Mouse (Mus musculus) lung, embryonic 15.5 days (tissue): ENCODE measurements at regions not wholly inside any gene's neighbourhood (a gene's known extent, or its start where the extent isn't known, plus 50 kb on each side); places are given as distances from the start of the nearest gene placed in this dataset.

Experiments used
- ATAC-seq: fragments of 200-750 bp; cut with Nextera tagmentation; 2 replicates; pipeline ENCODE4 v1.8.0; 2017; ENCODE audit warnings: moderate number of reproducible peaks, borderline replicate concordance; ENCODE audit not compliant: low FRiP score, low TSS enrichment; ENCODE audit errors: extremely low read depth
- H3K27ac ChIP-seq: fragments of 300-500 bp; sonication (generic); 2 replicates; pipeline ENCODE4 v1.5.1; 2015; ENCODE audit warnings: moderate library complexity, mild to moderate bottlenecking, inconsistent platforms
- H3K27me3 ChIP-seq: fragments of 300-500 bp; sonication (generic); 2 replicates; pipeline ENCODE4 v1.6.1; 2015; ENCODE audit warnings: inconsistent platforms
- H3K36me3 ChIP-seq: fragments of 300-500 bp; sonication (generic); 2 replicates; pipeline ENCODE4 v1.6.1; 2015; ENCODE audit warnings: inconsistent platforms
- H3K4me1 ChIP-seq: fragments of 300-500 bp; sonication (generic); 2 replicates; pipeline ENCODE4 v1.6.1; 2015; ENCODE audit warnings: inconsistent platforms
- H3K4me2 ChIP-seq: fragments of 300-500 bp; sonication (generic); 2 replicates; pipeline ENCODE4 v1.6.1; 2015; ENCODE audit warnings: inconsistent platforms, mild to moderate bottlenecking, moderate library complexity
- H3K4me3 ChIP-seq: fragments of 300-500 bp; sonication (generic); 2 replicates; pipeline ENCODE4 v1.5.1; 2015; ENCODE audit warnings: mild to moderate bottlenecking, inconsistent platforms
- H3K9ac ChIP-seq: fragments of 300-500 bp; sonication (generic); 2 replicates; pipeline ENCODE4 v1.6.1; 2015; ENCODE audit warnings: inconsistent platforms
- H3K9me3 ChIP-seq: fragments of 300-500 bp; sonication (generic); 2 replicates; pipeline ENCODE4 v1.6.1; 2016; ENCODE audit warnings: inconsistent platforms
- WGBS: fragments of 180-500 bp; shearing (Covaris S2); methylation state at CpG from one replicate; pipeline ENCODE4 v1.1.7; 2015; 5-methylcytosine and 5-hydroxymethylcytosine counted together

DNA sequence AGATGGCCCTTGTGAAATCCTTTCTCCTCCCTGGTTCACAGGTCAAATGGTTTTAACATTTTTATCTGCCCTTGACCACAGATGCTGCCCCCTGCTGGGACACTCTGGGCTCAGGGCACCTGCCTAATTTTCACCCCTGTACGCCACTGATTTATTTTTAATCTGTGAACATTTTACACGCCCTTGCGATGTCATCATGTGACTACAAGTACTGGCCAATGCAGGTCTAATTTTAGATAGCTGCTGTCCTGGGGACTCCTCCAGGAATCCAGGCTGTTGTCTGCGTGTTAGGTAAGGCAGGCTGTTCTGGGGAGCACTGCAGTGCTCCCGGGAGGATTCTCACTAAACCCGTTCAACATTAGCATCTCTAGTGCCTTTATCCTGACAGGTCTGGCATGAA is 113.1 kb upstream of the Gm26897 start:
- H3K4me3 ChIP-seq, result no peak overlapping the region
- no peak for ATAC-seq
- WGBS, result 71% methylated on average over 6 of the region's 6 CpGs

DNA sequence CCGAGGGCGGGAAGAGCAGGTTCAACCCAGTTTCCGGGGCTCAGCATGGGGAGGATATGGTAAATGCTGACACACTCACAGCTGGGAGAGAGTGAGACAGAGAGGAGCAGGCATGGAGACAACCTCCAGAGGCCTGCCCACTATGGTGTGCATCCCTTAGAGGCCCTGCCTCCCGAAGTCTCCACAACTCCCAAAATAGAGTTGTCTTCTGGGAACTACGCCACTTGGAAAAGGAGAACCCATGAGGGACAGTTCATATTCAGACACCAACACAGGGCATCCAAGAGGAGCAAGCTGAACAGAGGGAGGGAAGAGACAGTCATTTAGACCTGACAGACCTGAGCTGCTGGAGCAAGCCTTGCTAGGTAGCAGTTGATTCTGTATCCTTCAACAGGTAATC is 111.2 kb upstream of the Gm26897 start:
- Histone ChIP-seq H3K36me3 (no peaks in the 10 kb centered on the region), H3K9ac (no peak overlapping the region), H3K27me3 (no peaks in the 10 kb centered on the region), H3K4me3 (no peak overlapping the region), H3K4me1 (peaks cover 6% of the 10 kb centered on the region), H3K9me3 (no peaks in the 10 kb centered on the region), H3K27ac (no peak overlapping the region), H3K4me2 (no peak overlapping the region)
- WGBS, result 70% methylated on average over 5 of the region's 5 CpGs
- no peak for ATAC-seq

More for the DNA sequence above, 113.1 kb upstream of the Gm26897 start:
- H3K9ac ChIP-seq, result no peak overlapping the region
- H3K9me3 ChIP-seq, result no peaks in the 10 kb centered on the region
- no peaks in the 10 kb centered on the region for H3K27me3 ChIP-seq
- H3K27ac ChIP-seq, result no peak overlapping the region
- peaks cover 6% of the 10 kb centered on the region for H3K4me1 ChIP-seq
- H3K36me3 ChIP-seq, result no peaks in the 10 kb centered on the region
- no peak overlapping the region for H3K4me2 ChIP-seq

DNA sequence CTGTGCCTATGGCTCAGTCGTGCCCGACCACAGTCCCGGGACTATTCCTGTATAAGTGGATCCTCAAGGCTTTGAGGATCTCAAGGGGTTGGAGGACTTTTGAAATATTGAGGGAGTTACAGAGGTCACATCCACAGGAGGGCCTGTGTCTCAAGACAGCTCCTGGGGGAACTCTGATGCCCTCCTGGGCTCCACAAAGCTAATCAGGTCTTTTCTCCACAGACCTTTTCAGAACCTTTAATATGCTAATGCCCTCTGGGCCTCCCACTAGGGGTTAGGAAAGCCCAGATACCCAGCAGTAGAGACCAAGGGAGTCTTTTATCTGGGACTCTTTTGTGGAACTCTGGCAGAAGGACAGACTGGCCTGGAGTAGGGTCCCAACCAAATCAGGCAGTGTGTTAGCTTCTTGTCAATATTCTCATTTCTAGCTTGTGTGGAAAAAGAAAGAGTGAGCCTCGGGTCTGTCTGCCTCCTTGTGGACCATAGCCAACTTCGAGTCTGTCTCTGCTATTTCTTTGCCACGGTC is 107.4 kb upstream of the Gm26897 start:
- WGBS, result 32% methylated on average over 6 of the region's 6 CpGs
- ATAC-seq, result no peak
- no peak overlapping the region for H3K27ac ChIP-seq

DNA sequence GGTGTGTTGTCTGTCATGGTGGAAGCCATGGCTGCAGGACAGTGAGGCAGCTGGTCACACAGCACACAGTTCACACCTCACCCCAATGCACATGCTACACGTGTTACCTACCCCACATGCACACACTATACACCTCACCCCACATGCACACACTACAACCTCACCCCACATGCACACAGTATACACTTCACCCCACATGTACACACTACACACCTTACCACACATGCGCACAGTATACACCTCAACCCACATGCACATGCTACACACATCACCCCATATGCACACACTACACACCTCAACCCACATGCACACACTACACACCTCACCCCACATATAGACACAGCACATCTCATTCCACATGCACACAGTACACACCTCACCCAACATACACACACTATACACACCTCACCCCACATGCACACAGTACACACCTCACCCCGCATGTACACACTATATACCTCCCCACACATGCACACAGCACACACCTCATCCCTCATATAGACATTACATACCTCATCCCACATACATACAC is 103.3 kb upstream of the Gm26897 start:
- Histone ChIP-seq H3K9ac (no peak overlapping the region), H3K27me3 (no peaks in the 10 kb centered on the region), H3K9me3 (no peaks in the 10 kb centered on the region), H3K4me2 (no peak overlapping the region), H3K36me3 (no peaks in the 10 kb centered on the region), H3K4me1 (peaks cover 11% of the 10 kb centered on the region), H3K27ac (no peak overlapping the region), H3K4me3 (no peak overlapping the region)
- 78% methylated on average over 3 of the region's 3 CpGs for WGBS
- ATAC-seq, result no peak

More for the DNA sequence above, 107.4 kb upstream of the Gm26897 start:
- Histone ChIP-seq H3K27me3 (no peaks in the 10 kb centered on the region), H3K36me3 (no peaks in the 10 kb centered on the region), H3K4me1 (peaks cover 2% of the 10 kb centered on the region), H3K4me3 (no peak overlapping the region), H3K4me2 (no peak overlapping the region), H3K9ac (no peak overlapping the region), H3K9me3 (no peaks in the 10 kb centered on the region)

DNA sequence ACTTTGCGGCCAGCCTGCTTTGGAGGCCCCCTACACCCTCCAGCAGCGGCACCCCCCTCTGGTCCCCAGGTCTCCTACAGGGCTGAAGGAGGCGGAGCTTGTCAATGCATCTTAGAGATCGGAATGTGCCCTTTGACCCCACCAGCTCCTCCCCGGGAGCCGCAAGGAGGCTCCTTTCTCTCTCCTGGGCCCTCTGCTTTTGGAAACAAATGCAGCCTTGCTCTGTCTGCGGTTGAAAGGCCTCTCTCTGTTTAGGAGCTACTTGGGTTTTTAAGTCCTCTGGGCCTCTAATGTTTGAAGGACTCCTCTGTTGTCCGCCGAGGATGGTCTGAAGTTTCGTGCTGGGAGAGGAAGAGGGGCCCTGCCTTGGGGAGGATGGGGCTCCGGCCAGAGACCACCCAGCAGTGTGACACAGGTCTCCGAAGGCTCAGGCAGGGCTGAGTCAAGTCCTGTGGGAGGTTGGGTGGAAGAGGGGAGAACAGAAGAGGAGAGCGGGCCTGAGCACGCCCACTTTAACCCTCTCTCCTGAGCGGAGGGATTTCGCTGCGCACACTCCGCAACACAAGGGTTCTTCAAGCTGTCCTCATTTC is 102.1 kb upstream of the Gm26897 start:
- ATAC-seq, result peak; percentile 58; the same call in 1 of the 2 replicates

DNA sequence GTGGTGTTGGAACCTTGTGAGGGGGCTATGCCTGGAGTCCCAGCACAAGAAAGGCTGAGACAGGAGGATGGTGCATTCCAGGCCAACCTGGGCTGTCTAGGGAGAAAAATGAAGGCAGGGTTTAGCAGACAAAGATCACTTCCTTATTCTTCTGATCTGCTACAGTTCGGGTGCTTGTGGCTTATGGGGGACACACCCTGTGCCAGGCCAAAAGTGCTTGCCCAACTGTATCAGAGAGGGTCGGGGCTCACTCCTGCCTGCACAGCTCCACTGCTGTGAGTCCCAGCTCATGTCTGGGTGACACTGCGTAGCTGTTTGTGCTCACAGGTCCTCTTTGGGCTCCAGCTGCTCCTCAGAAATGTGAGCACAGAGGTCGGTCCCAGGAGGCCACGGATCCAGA is 98.6 kb upstream of the Gm26897 start:
- Histone ChIP-seq H3K9ac (no peak overlapping the region), H3K4me1 (peaks cover 19% of the 10 kb centered on the region), H3K36me3 (no peaks in the 10 kb centered on the region), H3K4me2 (no peak overlapping the region), H3K4me3 (no peak overlapping the region), H3K9me3 (no peaks in the 10 kb centered on the region), H3K27ac (no peak overlapping the region), H3K27me3 (peaks cover 2% of the 10 kb centered on the region)
- 60% methylated on average over 5 of the region's 5 CpGs for WGBS
- no peak for ATAC-seq

More for the DNA sequence above, 102.1 kb upstream of the Gm26897 start:
- H3K27me3 ChIP-seq, result no peaks in the 10 kb centered on the region
- peaks cover 11% of the 10 kb centered on the region for H3K4me1 ChIP-seq
- H3K9ac ChIP-seq, result no peak overlapping the region; the same call in 1 of the 2 replicates
- H3K27ac ChIP-seq, result peak overlapping the region; percentile 79
- H3K9me3 ChIP-seq, result no peaks in the 10 kb centered on the region
- H3K4me2 ChIP-seq, result peak overlapping the region; percentile 28
- no peak overlapping the region for H3K4me3 ChIP-seq
- no peaks in the 10 kb centered on the region for H3K36me3 ChIP-seq
- 20% methylated on average over 18 of the region's 18 CpGs for WGBS

DNA sequence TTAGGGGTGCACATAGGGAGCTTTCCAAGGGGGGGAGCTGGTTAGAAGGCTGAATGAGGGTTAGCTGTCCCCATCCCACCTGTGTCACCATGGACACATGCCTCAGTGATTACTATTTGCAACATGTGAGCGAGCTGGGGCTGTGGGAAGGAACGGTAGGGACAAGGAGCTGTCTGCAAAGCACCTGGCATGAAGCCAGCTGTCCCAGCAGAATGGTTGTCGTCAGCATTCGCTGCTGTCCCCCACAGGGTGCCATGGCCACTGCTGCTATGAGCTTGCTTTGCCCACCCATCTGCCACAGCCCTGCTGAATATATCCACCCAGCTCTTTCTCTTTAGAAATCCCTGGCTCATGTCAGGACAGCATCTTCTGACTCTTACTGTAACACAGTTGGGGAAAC is 96.8 kb upstream of the Gm26897 start:
- Histone ChIP-seq H3K27me3 (peaks cover 2% of the 10 kb centered on the region), H3K36me3 (no peaks in the 10 kb centered on the region), H3K4me2 (no peak overlapping the region), H3K9me3 (no peaks in the 10 kb centered on the region), H3K4me1 (peaks cover 15% of the 10 kb centered on the region), H3K4me3 (no peak overlapping the region), H3K27ac (no peak overlapping the region), H3K9ac (no peak overlapping the region)
- no peak for ATAC-seq
- WGBS, result 13% methylated on average over 4 of the region's 4 CpGs

DNA sequence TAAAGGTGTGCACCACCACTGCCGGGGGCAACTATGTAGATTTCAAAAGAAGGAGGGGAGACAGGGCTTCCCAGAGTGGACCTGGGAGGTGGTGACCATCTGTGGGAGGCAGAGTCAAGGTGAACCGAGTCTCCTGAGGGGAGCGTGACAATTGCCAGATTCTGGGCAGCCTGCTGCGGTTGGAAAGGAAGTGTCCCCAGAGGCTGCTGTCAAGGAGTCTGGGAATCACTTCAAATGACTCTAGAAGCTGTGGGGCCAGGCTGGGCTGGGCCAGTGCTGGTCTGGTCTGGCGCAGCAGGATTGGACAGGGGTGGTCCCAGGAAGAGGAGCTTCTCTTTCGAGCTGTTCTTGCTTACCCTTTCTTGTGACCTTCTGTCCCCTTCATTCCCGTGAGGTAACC is 95.4 kb upstream of the Gm26897 start:
- H3K4me1 ChIP-seq, result peaks cover 13% of the 10 kb centered on the region
- H3K27me3 ChIP-seq, result peaks cover 2% of the 10 kb centered on the region
- H3K4me3 ChIP-seq, result no peak overlapping the region
- H3K4me2 ChIP-seq, result no peak overlapping the region
- H3K9ac ChIP-seq, result no peak overlapping the region
- no peaks in the 10 kb centered on the region for H3K9me3 ChIP-seq
- no peaks in the 10 kb centered on the region for H3K36me3 ChIP-seq
- WGBS, result 49% methylated on average over 7 of the region's 7 CpGs
- no peak for ATAC-seq
- H3K27ac ChIP-seq, result no peak overlapping the region

DNA sequence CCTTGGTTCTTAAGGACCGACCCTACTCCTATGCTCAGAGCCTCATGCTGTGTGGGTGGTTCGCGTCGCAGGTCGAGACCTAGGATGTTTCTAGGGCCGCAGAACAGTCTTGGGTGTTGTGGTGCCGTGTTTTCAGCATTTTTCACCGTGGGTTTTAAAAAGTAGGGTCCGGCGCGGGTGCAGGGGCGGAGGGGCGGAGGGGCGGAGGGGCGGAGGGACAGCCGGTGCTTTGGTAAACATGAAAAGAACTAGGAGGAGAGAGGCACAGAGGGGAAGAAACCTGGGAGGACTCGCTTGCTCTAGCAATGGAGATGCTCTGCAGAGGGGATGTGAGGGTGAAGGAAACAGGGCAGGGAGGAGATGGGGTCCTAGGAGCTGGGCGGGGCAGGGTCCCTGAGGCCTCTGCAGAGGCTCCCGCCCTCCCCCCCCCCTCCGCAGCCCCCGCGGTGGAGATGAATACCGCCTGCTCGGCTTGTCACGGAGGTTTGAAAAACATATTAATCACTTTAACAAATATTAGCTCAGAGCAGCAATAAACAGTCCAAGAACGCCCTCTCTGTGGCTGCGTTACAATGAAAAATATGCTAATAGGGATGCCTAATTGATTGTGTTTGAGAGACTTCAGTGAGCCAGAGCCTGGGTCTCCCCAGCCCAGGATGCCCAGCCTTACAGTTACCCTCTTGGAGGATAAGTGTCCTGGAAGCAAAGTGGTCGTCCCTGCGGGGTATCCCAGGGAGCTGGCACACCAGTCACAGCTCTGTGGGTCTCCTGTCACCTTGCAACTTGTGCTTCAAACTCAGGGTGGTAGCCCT is 94.0 kb upstream of the Gm26897 start:
- Histone ChIP-seq H3K4me1 (peaks cover 20% of the 10 kb centered on the region), H3K27me3 (peaks cover 2% of the 10 kb centered on the region), H3K4me2 (peak overlapping the region; percentile 42; the same call in 1 of the 2 replicates), H3K9me3 (no peaks in the 10 kb centered on the region), H3K4me3 (no peak overlapping the region), H3K9ac (no peak overlapping the region), H3K36me3 (no peaks in the 10 kb centered on the region), H3K27ac (no peak overlapping the region)
- 4% methylated on average over 29 of the region's 29 CpGs for WGBS
- ATAC-seq, result no peak

DNA sequence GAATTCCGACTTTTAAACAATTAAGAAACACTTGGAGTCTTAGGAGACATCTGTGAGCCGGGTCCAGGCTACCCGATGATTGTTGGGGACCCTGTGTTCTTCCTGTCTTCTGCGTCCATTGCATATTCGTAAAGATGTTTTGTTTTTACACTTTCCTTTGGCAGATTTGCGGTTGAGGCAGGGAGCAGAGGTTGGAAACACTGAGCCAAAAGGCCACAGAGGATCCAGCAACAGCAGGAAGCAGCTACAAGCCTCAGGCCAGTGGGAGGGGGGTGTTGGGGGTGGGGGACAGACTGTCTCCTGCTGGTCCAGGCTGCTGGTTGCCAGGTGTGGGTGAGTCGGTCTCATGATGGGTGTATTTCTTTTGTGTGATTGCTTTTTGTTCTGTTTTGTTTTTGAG is 92.7 kb upstream of the Gm26897 start:
- no peak overlapping the region for H3K27ac ChIP-seq
- 44% methylated on average over 7 of the region's 7 CpGs for WGBS

DNA sequence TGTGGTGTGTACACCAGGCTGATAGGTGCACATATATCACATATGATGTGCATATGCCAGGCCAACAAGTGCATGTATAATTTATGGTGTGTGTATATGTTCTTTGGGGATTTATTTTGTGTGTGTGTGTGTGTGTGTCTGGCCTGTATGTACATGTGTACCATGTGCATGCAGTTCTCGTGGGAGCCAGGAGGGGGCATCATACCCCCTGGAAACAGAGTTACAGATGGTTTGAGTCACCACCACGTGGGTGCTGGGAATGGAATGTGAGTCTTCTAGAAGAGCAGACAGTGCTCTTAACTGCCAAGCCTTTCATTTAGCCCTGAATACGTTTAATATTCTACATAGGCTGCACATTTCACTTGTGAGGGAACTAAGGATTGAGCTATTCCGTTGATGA is 92.0 kb upstream of the Gm26897 start:
- H3K4me3 ChIP-seq, result no peak overlapping the region
- H3K27me3 ChIP-seq, result peaks cover 2% of the 10 kb centered on the region
- no peak overlapping the region for H3K4me2 ChIP-seq
- 68% methylated on average over 4 of the region's 4 CpGs for WGBS
- no peak overlapping the region for H3K27ac ChIP-seq
- no peak for ATAC-seq
- H3K9ac ChIP-seq, result no peak overlapping the region
- H3K36me3 ChIP-seq, result no peaks in the 10 kb centered on the region
- H3K9me3 ChIP-seq, result no peaks in the 10 kb centered on the region
- peaks cover 24% of the 10 kb centered on the region for H3K4me1 ChIP-seq

More for the DNA sequence above, 92.7 kb upstream of the Gm26897 start:
- Histone ChIP-seq H3K4me1 (peaks cover 24% of the 10 kb centered on the region), H3K9ac (no peak overlapping the region), H3K27me3 (peaks cover 2% of the 10 kb centered on the region), H3K4me3 (no peak overlapping the region), H3K4me2 (no peak overlapping the region), H3K36me3 (no peaks in the 10 kb centered on the region), H3K9me3 (no peaks in the 10 kb centered on the region)
- no peak for ATAC-seq

DNA sequence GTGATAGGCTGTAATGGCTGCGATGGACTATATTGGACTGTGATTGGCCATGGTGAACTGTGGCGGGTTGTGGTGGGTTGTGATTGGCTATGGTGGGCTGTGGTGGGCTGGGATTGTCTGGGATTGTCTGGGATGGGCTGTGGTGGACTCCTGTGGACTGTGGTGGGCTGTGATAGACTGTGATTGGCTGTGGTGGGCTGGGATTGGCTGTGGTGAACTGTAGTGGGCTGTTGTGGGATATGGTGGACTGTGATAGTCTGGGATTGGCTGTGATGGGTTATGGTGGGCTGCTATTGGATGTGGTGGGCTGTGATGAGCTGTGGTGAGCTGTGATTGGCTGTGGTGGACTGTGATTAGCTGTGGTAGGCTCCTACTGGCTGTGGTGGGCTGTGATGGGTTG is 89.6 kb upstream of the Gm26897 start:
- Histone ChIP-seq H3K27me3 (peaks cover 2% of the 10 kb centered on the region; the same call in 1 of the 2 replicates), H3K9ac (no peak overlapping the region), H3K27ac (0 out of 2 replicates have a peak overlapping the region, but pooled peaks have one; percentile 17), H3K4me3 (no peak overlapping the region), H3K4me2 (no peak overlapping the region), H3K36me3 (no peaks in the 10 kb centered on the region), H3K9me3 (no peaks in the 10 kb centered on the region), H3K4me1 (peaks cover 36% of the 10 kb centered on the region)
- no peak for ATAC-seq
- 80% methylated on average over 2 of the region's 2 CpGs for WGBS
